Mouse (Mus musculus): Measurements from ENCODE around the gene Shisa5. TPM values are rescaled to one million over a fixed set of nuclear protein-coding genes. Genes with fewer than 3 reads are reported as not detected.

The Shisa5 gene
- polyA plus RNA-seq, 1 experiment, result 82.8 TPM

GRCm38 (mm10) chr9:109053851-109054250 lies 15.5 kb downstream of the Shisa5 start:
- Histone ChIP-seq H3K36me3 (ENCODE audit: control insufficient read depth, insufficient read depth) (no peaks in the 10 kb centered on the region), H3K27me3 (ENCODE audit: control insufficient read depth, insufficient read depth, insufficient read length) (no peaks in the 10 kb centered on the region), H3ac (ENCODE audit: control insufficient read depth, insufficient read length) (no peak overlapping the region), H3K79me2 (ENCODE audit: control insufficient read depth, insufficient read depth) (no peaks in the 10 kb centered on the region), H3K4me2 (ENCODE audit: low read depth) (no peak overlapping the region), H3K4me3 (no peak overlapping the region)
- no peak for TF ChIP-seq SRF (IDR thresholded peaks at IDR 0.05; ENCODE audit: control insufficient read depth, insufficient read length, low read depth)
- no peak for TF ChIP-seq CEBPB (IDR thresholded peaks at IDR 0.05; ENCODE audit: insufficient read depth, poor library complexity, severe bottlenecking)
- TF ChIP-seq MYOD1 (IDR thresholded peaks at IDR 0.05; ENCODE audit: control insufficient read depth in 1 of 3, insufficient read length in 2 of 3, low read depth in 2 of 3), result no peak
- TF ChIP-seq MAX (IDR thresholded peaks at IDR 0.05; ENCODE audit: low read depth), result no peak
- no peak for TF ChIP-seq REST (IDR thresholded peaks at IDR 0.05; ENCODE audit: insufficient read depth, insufficient read length)
- TF ChIP-seq POLR2A (IDR thresholded peaks at IDR 0.05; ENCODE audit: insufficient read length, low read depth), result no peak
- no peak for TF ChIP-seq TCF12 (IDR thresholded peaks at IDR 0.05; ENCODE audit: insufficient read depth, poor library complexity, severe bottlenecking)

- H3ac ChIP-seq (ENCODE audit: control insufficient read depth, insufficient read length), result no peak overlapping the region
- H3K79me2 ChIP-seq (ENCODE audit: control insufficient read depth, insufficient read depth), result no peaks in the 10 kb centered on the region
- H3K27me3 ChIP-seq (ENCODE audit: control insufficient read depth, insufficient read depth, insufficient read length), result no peaks in the 10 kb centered on the region
- no peaks in the 10 kb centered on the region for H3K36me3 ChIP-seq (ENCODE audit: control insufficient read depth, insufficient read depth)
- TF ChIP-seq MYOD1 (IDR thresholded peaks at IDR 0.05; ENCODE audit: control insufficient read depth in 1 of 3, insufficient read length in 2 of 3, low read depth in 2 of 3) (no peak), POLR2A (IDR thresholded peaks at IDR 0.05; ENCODE audit: insufficient read length, low read depth) (peak; percentile 30)
- peak overlapping the region; percentile 83 for H3K4me2 ChIP-seq (ENCODE audit: low read depth)
- H3K4me3 ChIP-seq, result peak overlapping the region; percentile 10
Observed at GRCm38 (mm10) chr9:109054712-109055111, 16.3 kb downstream of the Shisa5 start.

DNA sequence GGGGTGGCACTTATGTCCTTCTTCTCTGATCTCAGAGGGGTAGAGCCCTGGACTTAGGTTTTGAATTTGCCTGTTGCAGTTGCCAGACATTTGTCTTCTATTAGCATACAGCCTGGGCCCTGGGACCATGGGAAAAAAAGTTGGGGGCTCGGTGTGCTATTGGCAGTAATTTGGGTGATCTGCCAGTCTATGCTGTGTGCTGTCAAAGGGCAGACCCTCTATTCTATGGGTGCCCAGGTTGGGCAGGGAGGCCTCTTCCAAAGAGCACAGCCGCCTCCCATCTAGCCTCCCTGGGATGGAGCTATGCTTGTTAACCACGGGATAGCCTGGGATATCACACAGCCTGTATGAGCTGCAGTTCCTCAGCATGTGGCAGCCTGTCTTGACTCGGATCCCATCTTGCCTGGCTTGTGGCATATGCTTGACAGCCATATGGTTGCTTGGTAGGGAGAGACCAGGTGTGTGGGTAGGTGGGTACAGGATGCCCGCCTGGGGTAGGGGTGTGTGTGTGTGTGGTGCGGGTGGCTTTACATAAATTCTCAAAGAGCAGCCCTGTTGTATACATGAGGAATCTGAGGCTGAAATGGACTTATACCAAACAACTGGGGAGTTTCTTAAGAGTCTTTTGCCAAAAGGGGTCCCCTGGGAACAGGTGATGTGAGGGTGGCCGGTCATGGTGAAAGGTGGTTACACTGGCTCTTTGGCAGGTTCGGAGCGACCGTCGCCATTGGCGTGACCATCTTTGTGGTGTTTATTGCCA lies 17.1 kb downstream of the Shisa5 start:
- peak overlapping the region; percentile 10 for H3K4me3 ChIP-seq
- peak overlapping the region; percentile 83 for H3K4me2 ChIP-seq (ENCODE audit: low read depth)
- H3K27me3 ChIP-seq (ENCODE audit: control insufficient read depth, insufficient read depth, insufficient read length), result no peaks in the 10 kb centered on the region
- H3ac ChIP-seq (ENCODE audit: control insufficient read depth, insufficient read length), result no peak overlapping the region
- H3K36me3 ChIP-seq (ENCODE audit: control insufficient read depth, insufficient read depth), result no peaks in the 10 kb centered on the region
- H3K79me2 ChIP-seq (ENCODE audit: control insufficient read depth, insufficient read depth), result no peaks in the 10 kb centered on the region
- TF ChIP-seq SRF (IDR thresholded peaks at IDR 0.05; ENCODE audit: control insufficient read depth, insufficient read length, low read depth) (no peak), E2F4 (IDR thresholded peaks at IDR 0.05; ENCODE audit: insufficient read depth) (no peak), POLR2A (IDR thresholded peaks at IDR 0.05; ENCODE audit: insufficient read length, low read depth) (no peak), CEBPB (IDR thresholded peaks at IDR 0.05; ENCODE audit: insufficient read depth, poor library complexity, severe bottlenecking) (no peak), REST (IDR thresholded peaks at IDR 0.05; ENCODE audit: insufficient read depth, insufficient read length) (no peak), POLR2AphosphoS2 (IDR thresholded peaks at IDR 0.05; ENCODE audit: insufficient read length, low read depth) (no peak), MAX (IDR thresholded peaks at IDR 0.05; ENCODE audit: low read depth) (no peak), USF1 (IDR thresholded peaks at IDR 0.05; ENCODE audit: low read depth) (no peak), TCF12 (IDR thresholded peaks at IDR 0.05; ENCODE audit: insufficient read depth, poor library complexity, severe bottlenecking) (no peak), MYOD1 (IDR thresholded peaks at IDR 0.05; ENCODE audit: control insufficient read depth in 1 of 3, insufficient read length in 2 of 3, low read depth in 2 of 3) (no peak), TCF3 (IDR thresholded peaks at IDR 0.05; ENCODE audit: insufficient read length, low read depth) (no peak), MYOG (IDR thresholded peaks at IDR 0.05; ENCODE audit: control insufficient read depth in 1 of 3, insufficient read depth in 1 of 3, insufficient read length in 2 of 3, low read depth in 2 of 3) (no peak)

GRCm38 (mm10) chr9:109056081-109056690 lies 17.8 kb downstream of the Shisa5 start:
- no peak overlapping the region for H3K4me2 ChIP-seq (ENCODE audit: low read depth)
- H3K36me3 ChIP-seq (ENCODE audit: control insufficient read depth, insufficient read depth), result no peaks in the 10 kb centered on the region
- H3K4me3 ChIP-seq, result no peak overlapping the region
- no peaks in the 10 kb centered on the region for H3K79me2 ChIP-seq (ENCODE audit: control insufficient read depth, insufficient read depth)
- TF ChIP-seq USF1 (IDR thresholded peaks at IDR 0.05; ENCODE audit: low read depth) (no peak), MYOD1 (IDR thresholded peaks at IDR 0.05; ENCODE audit: control insufficient read depth in 1 of 3, insufficient read length in 2 of 3, low read depth in 2 of 3) (no peak), POLR2A (IDR thresholded peaks at IDR 0.05; ENCODE audit: insufficient read length, low read depth) (no peak), SRF (IDR thresholded peaks at IDR 0.05; ENCODE audit: control insufficient read depth, insufficient read length, low read depth) (no peak), POLR2AphosphoS2 (IDR thresholded peaks at IDR 0.05; ENCODE audit: insufficient read length, low read depth) (no peak), E2F4 (IDR thresholded peaks at IDR 0.05; ENCODE audit: insufficient read depth) (no peak), TCF3 (IDR thresholded peaks at IDR 0.05; ENCODE audit: insufficient read length, low read depth) (no peak), MAX (IDR thresholded peaks at IDR 0.05; ENCODE audit: low read depth) (no peak), MYOG (IDR thresholded peaks at IDR 0.05; ENCODE audit: control insufficient read depth in 1 of 3, insufficient read depth in 1 of 3, insufficient read length in 2 of 3, low read depth in 2 of 3) (no peak), REST (IDR thresholded peaks at IDR 0.05; ENCODE audit: insufficient read depth, insufficient read length) (no peak), CEBPB (IDR thresholded peaks at IDR 0.05; ENCODE audit: insufficient read depth, poor library complexity, severe bottlenecking) (no peak), TCF12 (IDR thresholded peaks at IDR 0.05; ENCODE audit: insufficient read depth, poor library complexity, severe bottlenecking) (no peak)
- H3ac ChIP-seq (ENCODE audit: control insufficient read depth, insufficient read length), result no peak overlapping the region
- no peaks in the 10 kb centered on the region for H3K27me3 ChIP-seq (ENCODE audit: control insufficient read depth, insufficient read depth, insufficient read length)

DNA sequence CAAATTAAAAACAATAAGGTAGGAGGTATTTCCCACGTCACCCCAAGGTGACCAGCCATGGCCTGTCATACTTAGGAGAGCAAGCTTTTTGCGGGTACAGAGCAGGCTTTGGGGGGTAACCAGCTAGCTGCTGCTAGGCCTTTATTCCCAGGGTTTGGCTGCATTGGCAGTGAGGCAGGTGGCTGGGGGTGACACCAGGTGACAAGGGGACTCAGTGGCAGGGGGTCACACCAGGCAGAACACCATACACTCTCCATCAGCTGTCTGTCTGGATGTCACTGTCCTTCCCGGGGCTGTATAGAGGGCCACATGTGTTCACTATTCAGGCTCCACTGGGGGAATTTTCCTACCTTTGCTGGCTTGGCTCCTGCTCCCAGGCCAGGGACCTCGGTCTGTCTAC lies 18.6 kb downstream of the Shisa5 start:
- H3ac ChIP-seq (ENCODE audit: control insufficient read depth, insufficient read length), result no peak overlapping the region
- TF ChIP-seq REST (IDR thresholded peaks at IDR 0.05; ENCODE audit: insufficient read depth, insufficient read length), result no peak
- TF ChIP-seq POLR2AphosphoS2 (IDR thresholded peaks at IDR 0.05; ENCODE audit: insufficient read length, low read depth), result no peak
- TF ChIP-seq MYOD1 (IDR thresholded peaks at IDR 0.05; ENCODE audit: control insufficient read depth in 1 of 3, insufficient read length in 2 of 3, low read depth in 2 of 3), result no peak
- TF ChIP-seq MYOG (IDR thresholded peaks at IDR 0.05; ENCODE audit: control insufficient read depth in 1 of 3, insufficient read depth in 1 of 3, insufficient read length in 2 of 3, low read depth in 2 of 3), result no peak
- no peak for TF ChIP-seq CEBPB (IDR thresholded peaks at IDR 0.05; ENCODE audit: insufficient read depth, poor library complexity, severe bottlenecking)
- TF ChIP-seq TCF12 (IDR thresholded peaks at IDR 0.05; ENCODE audit: insufficient read depth, poor library complexity, severe bottlenecking), result no peak
- no peak for TF ChIP-seq MAX (IDR thresholded peaks at IDR 0.05; ENCODE audit: low read depth)
- no peak for TF ChIP-seq POLR2A (IDR thresholded peaks at IDR 0.05; ENCODE audit: insufficient read length, low read depth)
- TF ChIP-seq USF1 (IDR thresholded peaks at IDR 0.05; ENCODE audit: low read depth), result no peak
- TF ChIP-seq E2F4 (IDR thresholded peaks at IDR 0.05; ENCODE audit: insufficient read depth), result no peak
- TF ChIP-seq SRF (IDR thresholded peaks at IDR 0.05; ENCODE audit: control insufficient read depth, insufficient read length, low read depth), result no peak
- H3K79me2 ChIP-seq (ENCODE audit: control insufficient read depth, insufficient read depth), result no peaks in the 10 kb centered on the region
- H3K4me2 ChIP-seq (ENCODE audit: low read depth), result no peak overlapping the region
- no peaks in the 10 kb centered on the region for H3K36me3 ChIP-seq (ENCODE audit: control insufficient read depth, insufficient read depth)
- no peaks in the 10 kb centered on the region for H3K27me3 ChIP-seq (ENCODE audit: control insufficient read depth, insufficient read depth, insufficient read length)
- no peak overlapping the region for H3K4me3 ChIP-seq
